Mouse (Mus musculus) spleen, adult 2 months (tissue): ENCODE results near the gene Pkn1.

Experiments used
- CTCF ChIP-seq: fragments of 200-500 bp; IDR thresholded peaks from 2 replicates; pipeline ENCODE4 v1.5.1; 2011; ENCODE audit warnings: mild to moderate bottlenecking, inconsistent platforms; ENCODE audit not compliant: insufficient read depth, insufficient read length, insufficient replicate concordance; ENCODE audit errors: extremely low read depth
- POLR2A ChIP-seq: fragments of 200-500 bp; IDR thresholded peaks from 2 replicates; pipeline ENCODE4 v1.6.1; 2011; ENCODE audit warnings: low read depth, low read length, inconsistent platforms

DNA sequence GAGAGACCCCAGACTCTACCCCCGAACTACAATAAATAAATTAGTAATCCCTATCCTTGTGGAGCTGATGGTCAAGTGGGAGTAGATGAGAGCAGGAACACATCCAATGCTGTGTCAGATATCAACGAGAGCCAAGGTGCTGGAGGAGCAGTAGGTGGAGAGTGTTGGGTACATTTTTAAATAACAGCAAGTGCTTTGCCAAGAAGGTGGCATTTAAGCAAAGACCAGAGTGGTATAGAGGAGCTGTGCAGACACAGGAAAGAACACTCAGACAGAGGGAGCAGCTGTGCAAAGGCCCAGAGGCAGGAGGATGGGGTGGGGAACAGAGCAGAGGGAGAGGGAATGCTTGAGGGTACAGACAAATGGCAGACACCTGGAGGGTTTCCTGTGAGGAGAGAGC, 81.9 kb downstream of the Pkn1 start:
- TF ChIP-seq CTCF, result no peak
- no peak for TF ChIP-seq POLR2A
